Mouse (Mus musculus) heart, embryonic 10.5 days (tissue): ENCODE measurements at regions not wholly inside any gene's neighbourhood (a gene's known extent, or its start where the extent isn't known, plus 50 kb on each side); places are given as distances from the start of the nearest gene placed in this dataset.

Source experiments
- DNase-seq: peaks from one replicate; pipeline ENCODE4 v3.0.0-alpha.2; 2017; ENCODE audit warnings: low spot score
- H3K27ac ChIP-seq: fragments of 300-500 bp; sonication (generic); 2 replicates; pipeline ENCODE4 v1.5.1; 2016; ENCODE audit warnings: mild to moderate bottlenecking
- H3K27me3 ChIP-seq: fragments of 300-500 bp; sonication (generic); 2 replicates; pipeline ENCODE4 v1.6.1; 2016; ENCODE audit warnings: mild to moderate bottlenecking; ENCODE audit not compliant: poor library complexity, insufficient read depth, severe bottlenecking
- H3K36me3 ChIP-seq: fragments of 300-500 bp; sonication (generic); 2 replicates; pipeline ENCODE4 v1.6.1; 2016; ENCODE audit warnings: mild to moderate bottlenecking, moderate library complexity
- H3K4me1 ChIP-seq: fragments of 300-500 bp; sonication (generic); 2 replicates; pipeline ENCODE4 v1.6.1; 2016; ENCODE audit warnings: mild to moderate bottlenecking
- H3K4me3 ChIP-seq: fragments of 300-500 bp; sonication (generic); 2 replicates; pipeline ENCODE4 v1.5.1; 2016; ENCODE audit warnings: mild to moderate bottlenecking, moderate library complexity
- H3K9me3 ChIP-seq: fragments of 300-500 bp; sonication (generic); 2 replicates; pipeline ENCODE4 v1.6.1; 2016; ENCODE audit warnings: mild to moderate bottlenecking, moderate library complexity
- WGBS: fragments of 180-500 bp; shearing (Covaris S2); methylation state at CpG from one replicate; pipeline ENCODE4 v1.1.7; 2016; 5-methylcytosine and 5-hydroxymethylcytosine counted together

DNA sequence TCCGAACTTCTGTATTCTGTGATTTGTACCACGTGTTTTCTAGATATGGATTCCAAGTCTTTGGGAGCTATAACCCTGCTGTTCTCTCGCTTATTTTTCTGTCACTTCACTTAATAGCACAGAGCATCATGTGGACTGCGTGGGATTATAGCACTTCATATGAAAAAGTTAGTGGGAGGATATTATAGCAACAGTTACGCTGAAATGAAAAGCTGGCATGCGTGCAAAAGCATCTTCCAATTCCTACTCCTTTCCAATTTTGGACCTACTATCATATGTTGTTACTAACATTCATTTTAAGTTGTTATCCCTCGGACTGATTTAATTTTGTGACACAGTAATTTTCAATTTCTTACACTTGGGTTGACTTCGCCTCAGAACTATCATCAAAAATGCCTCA is 250.0 kb downstream of the Ikzf2 start:
- 93% methylated on average over 8 of the region's 8 CpGs for WGBS
- no peaks in the 10 kb centered on the region for H3K4me1 ChIP-seq
- H3K27ac ChIP-seq, result no peak overlapping the region
- no peaks in the 10 kb centered on the region for H3K9me3 ChIP-seq
- no peaks in the 10 kb centered on the region for H3K36me3 ChIP-seq
- no peak for DNase-seq
- no peak overlapping the region for H3K4me3 ChIP-seq
- no peaks in the 10 kb centered on the region for H3K27me3 ChIP-seq

DNA sequence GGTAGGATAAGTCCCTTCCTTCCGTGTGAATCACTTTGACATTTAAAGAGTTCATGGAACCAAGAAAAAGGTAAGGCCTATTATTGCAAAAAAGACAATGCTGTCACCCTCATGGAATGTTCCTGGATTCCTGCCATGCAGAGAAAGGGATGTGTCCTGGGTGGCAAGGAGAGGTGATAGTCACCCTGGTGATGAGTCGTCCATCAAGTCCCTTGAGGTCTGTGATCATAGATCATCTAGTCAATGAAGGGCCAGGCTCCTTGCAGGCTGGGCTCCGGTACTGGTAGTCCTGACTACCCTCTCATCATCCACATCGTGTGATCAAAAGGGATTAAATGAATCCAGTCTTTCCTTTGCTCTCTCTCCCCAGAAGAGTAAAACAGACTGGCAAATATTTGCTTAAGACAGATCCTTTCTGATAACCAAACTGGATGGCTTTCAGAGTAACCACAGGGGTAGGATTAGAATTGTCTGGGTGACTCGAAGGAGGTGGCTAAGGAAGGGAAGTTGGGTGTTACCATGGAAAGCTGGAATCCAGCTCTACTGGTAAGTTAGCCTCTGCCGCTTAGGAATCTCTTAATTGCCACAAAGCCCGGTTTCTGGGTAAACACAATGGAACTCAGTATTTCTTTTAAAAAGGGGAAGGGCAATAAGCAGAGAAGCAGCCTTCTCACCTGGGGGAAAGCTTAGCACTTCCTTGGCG is 253.2 kb downstream of the Ikzf2 start:
- 53% methylated on average over 8 of the region's 8 CpGs for WGBS
- Histone ChIP-seq H3K4me1 (no peaks in the 10 kb centered on the region), H3K27me3 (no peaks in the 10 kb centered on the region), H3K27ac (no peak overlapping the region), H3K36me3 (no peaks in the 10 kb centered on the region), H3K4me3 (no peak overlapping the region), H3K9me3 (no peaks in the 10 kb centered on the region)
- no peak for DNase-seq

DNA sequence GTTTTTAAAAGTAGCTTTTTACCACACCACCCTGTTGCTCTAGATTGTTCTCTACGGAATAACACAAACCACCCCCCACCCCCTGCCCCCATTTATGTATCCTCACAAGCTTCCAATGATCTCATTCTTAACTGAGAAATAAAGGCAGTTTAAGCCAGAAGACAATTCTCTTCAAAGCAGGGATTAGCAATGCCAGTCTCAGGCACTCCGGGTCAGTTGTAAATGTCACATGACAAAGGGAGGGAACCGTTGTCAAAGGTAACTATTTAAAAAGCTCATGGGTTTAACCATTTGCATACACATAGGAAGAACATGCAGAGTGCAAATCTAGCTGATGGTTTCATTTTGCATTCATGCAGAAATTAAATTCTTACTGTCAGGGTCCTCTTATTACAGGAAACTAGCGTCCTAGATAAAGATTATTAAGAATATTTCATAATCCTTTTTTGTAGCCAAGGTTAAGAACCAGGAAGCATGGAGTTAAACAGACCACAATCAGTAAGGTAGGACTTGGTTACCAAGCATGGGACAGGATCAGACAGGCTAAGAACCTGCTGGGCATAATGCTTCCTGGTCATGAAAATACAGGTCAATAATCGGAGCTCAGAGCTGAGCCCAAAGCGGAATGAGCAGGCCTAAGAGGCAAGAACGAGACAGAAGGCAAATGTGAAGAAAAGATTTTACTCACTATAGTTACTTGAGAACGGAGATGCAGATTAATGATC is 256.2 kb downstream of the Ikzf2 start:
- Histone ChIP-seq H3K36me3 (no peaks in the 10 kb centered on the region), H3K4me3 (no peak overlapping the region), H3K9me3 (no peaks in the 10 kb centered on the region), H3K27ac (no peak overlapping the region), H3K4me1 (no peaks in the 10 kb centered on the region), H3K27me3 (no peaks in the 10 kb centered on the region)
- 73% methylated on average over 8 of the region's 8 CpGs for WGBS
- no peak for DNase-seq

DNA sequence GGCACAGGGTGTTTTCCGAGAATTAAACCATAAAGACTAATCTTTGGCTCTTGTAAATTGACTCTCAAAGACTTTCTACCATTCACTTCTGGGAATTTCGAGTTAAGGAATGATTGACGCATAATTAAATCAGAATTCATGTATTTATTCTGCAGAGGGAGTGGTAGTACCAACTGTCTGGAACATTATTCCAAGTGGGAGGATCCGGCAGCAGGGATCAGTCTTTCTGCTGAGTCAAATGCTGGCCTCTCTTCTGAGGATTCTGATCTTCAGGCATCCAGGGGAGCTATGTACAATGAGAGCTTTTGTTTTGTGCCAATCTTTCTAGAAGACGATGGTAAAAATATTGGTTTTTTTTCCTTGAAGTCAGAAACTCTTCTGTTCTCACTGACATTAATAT is 257.4 kb downstream of the Ikzf2 start:
- Histone ChIP-seq H3K4me3 (no peak overlapping the region), H3K27me3 (no peaks in the 10 kb centered on the region), H3K36me3 (no peaks in the 10 kb centered on the region), H3K9me3 (no peaks in the 10 kb centered on the region), H3K4me1 (no peaks in the 10 kb centered on the region), H3K27ac (no peak overlapping the region)
- WGBS, result 84% methylated on average over 5 of the region's 5 CpGs
- DNase-seq, result no peak

- Histone ChIP-seq H3K9me3 (no peaks in the 10 kb centered on the region), H3K36me3 (no peaks in the 10 kb centered on the region), H3K4me1 (no peaks in the 10 kb centered on the region), H3K27ac (no peak overlapping the region), H3K27me3 (no peaks in the 10 kb centered on the region), H3K4me3 (no peak overlapping the region)
- WGBS, result 51% methylated on average over 2 of the region's 2 CpGs
- no peak for DNase-seq
Measured at GRCm38 (mm10) chr1:69397676-69398075, 289.4 kb downstream of the Ikzf2 start.

GRCm38 (mm10) chr1:69382374-69382773 is 274.5 kb upstream of the Erbb4 start:
- Histone ChIP-seq H3K9me3 (peaks cover 9% of the 10 kb centered on the region; the same call in 1 of the 2 replicates), H3K27ac (no peak overlapping the region), H3K4me3 (no peak overlapping the region), H3K27me3 (no peaks in the 10 kb centered on the region), H3K4me1 (no peaks in the 10 kb centered on the region), H3K36me3 (no peaks in the 10 kb centered on the region)
- WGBS, result 90% methylated on average over 1 of the region's 1 CpGs
- DNase-seq, result no peak

DNA sequence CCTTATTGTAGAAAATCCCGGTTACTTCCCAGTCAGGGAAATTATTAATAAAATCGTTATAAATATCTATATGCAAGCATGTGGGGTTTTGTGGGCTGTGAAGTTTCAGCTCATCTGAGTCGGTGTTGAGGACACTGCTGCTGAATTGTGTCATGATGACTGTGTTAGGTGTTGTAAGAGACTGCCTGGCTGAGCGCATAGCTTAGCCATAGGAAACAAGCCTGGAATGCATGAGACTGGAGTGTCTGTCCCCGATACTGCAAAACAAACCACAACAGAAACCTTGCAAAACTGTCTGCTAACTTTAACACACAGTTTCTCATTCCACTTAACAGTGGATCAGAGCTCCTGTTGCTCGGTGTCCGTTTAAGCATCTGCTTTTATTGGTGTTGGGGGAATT is 271.9 kb upstream of the Erbb4 start:
- Histone ChIP-seq H3K27me3 (no peaks in the 10 kb centered on the region), H3K36me3 (no peaks in the 10 kb centered on the region; the same call in 1 of the 2 replicates), H3K27ac (no peak overlapping the region), H3K4me3 (no peak overlapping the region), H3K4me1 (peaks cover 5% of the 10 kb centered on the region; the same call in 1 of the 2 replicates), H3K9me3 (peaks cover 13% of the 10 kb centered on the region; the same call in 1 of the 2 replicates)
- WGBS, result 79% methylated on average over 7 of the region's 7 CpGs
- DNase-seq, result no peak

DNA sequence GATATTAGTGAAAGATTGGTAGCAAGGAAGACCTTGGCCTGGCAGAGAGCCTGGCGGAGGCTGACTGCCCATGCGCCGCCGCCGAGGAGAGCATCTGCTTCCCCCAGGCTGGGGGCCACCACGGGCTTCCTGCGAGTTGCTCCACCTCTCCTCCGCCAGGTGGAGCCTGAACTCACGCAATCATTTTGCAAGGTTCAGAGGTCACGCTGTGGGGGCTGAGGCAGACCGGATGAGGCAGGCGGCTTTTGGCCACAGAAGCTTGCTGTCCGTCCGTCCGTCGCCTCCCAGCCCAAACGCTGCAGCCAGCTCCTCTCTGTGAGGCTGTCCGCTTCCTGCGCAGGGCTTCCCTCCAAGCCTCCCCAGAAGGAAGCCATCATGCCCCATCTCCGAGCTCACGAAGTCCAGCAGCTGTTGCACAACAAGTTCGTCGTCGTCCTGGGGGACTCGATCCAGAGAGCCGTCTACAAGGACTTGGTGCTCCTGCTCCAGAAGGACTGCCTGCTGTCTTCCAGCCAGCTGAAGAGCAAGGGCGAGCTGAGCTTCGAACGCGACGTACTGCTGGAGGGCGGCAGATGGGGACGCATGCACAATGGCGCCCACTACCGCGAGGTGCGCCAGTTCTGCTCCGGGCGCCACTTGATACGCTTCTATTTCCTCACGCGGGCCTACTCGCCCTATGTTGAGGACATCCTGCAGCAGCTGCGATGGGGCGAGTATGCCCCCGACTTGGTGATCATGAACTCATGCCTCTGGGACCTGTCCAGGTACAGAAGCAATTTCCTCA is 269.3 kb upstream of the Erbb4 start:
- Histone ChIP-seq H3K36me3 (no peaks in the 10 kb centered on the region; the same call in 1 of the 2 replicates), H3K27me3 (no peaks in the 10 kb centered on the region), H3K4me3 (no peak overlapping the region), H3K27ac (no peak overlapping the region), H3K4me1 (peaks cover 5% of the 10 kb centered on the region; the same call in 1 of the 2 replicates), H3K9me3 (peaks cover 13% of the 10 kb centered on the region; the same call in 1 of the 2 replicates)
- DNase-seq, result no peak
- 93% methylated on average over 46 of the region's 46 CpGs for WGBS

GRCm38 (mm10) chr1:69375246-69375645 is 267.4 kb upstream of the Erbb4 start:
- peaks cover 13% of the 10 kb centered on the region; the same call in 1 of the 2 replicates for H3K9me3 ChIP-seq
- no peak overlapping the region for H3K27ac ChIP-seq
- no peaks in the 10 kb centered on the region; the same call in 1 of the 2 replicates for H3K36me3 ChIP-seq
- H3K27me3 ChIP-seq, result no peaks in the 10 kb centered on the region
- no peak for DNase-seq
- WGBS, result 10% methylated on average over 1 of the region's 1 CpGs
- peaks cover 5% of the 10 kb centered on the region; the same call in 1 of the 2 replicates for H3K4me1 ChIP-seq
- H3K4me3 ChIP-seq, result no peak overlapping the region

DNA sequence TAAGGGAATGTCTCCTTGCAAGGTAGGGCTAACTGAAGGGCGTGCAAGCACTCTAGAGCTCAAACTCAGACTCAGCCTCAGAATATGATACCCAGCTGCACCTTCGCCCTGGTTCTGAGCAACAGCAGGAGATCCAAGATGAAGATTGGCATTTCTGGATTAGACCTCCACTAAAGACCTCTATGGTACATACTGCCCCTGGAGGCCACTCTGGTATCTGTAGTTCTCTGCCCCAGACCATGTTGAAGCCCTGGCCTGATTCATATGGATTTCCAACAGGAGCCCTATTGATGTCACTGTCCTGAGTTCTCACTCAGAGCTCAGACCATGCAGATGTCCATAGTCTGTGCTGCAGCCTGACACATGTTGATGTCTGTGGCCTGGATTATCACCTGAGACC is 262.2 kb upstream of the Erbb4 start:
- DNase-seq, result no peak
- Histone ChIP-seq H3K27ac (no peak overlapping the region), H3K27me3 (no peaks in the 10 kb centered on the region), H3K9me3 (no peaks in the 10 kb centered on the region), H3K4me1 (no peaks in the 10 kb centered on the region), H3K4me3 (no peak overlapping the region), H3K36me3 (no peaks in the 10 kb centered on the region)
- 92% methylated on average over 2 of the region's 2 CpGs for WGBS

GRCm38 (mm10) chr1:69367531-69367930 is 259.7 kb upstream of the Erbb4 start:
- Histone ChIP-seq H3K36me3 (no peaks in the 10 kb centered on the region), H3K4me3 (no peak overlapping the region), H3K27ac (no peak overlapping the region), H3K4me1 (no peaks in the 10 kb centered on the region), H3K27me3 (no peaks in the 10 kb centered on the region), H3K9me3 (no peaks in the 10 kb centered on the region)
- WGBS, result 45% methylated on average over 1 of the region's 1 CpGs
- DNase-seq, result no peak

GRCm38 (mm10) chr1:69364069-69364468 is 256.2 kb upstream of the Erbb4 start:
- DNase-seq, result no peak
- Histone ChIP-seq H3K27ac (no peak overlapping the region), H3K9me3 (no peaks in the 10 kb centered on the region), H3K27me3 (no peaks in the 10 kb centered on the region), H3K4me3 (no peak overlapping the region), H3K36me3 (no peaks in the 10 kb centered on the region), H3K4me1 (no peaks in the 10 kb centered on the region)

GRCm38 (mm10) chr1:69357548-69357947 is 249.7 kb upstream of the Erbb4 start:
- DNase-seq, result no peak
- Histone ChIP-seq H3K9me3 (no peaks in the 10 kb centered on the region), H3K4me1 (no peaks in the 10 kb centered on the region), H3K27ac (no peak overlapping the region), H3K4me3 (no peak overlapping the region), H3K36me3 (no peaks in the 10 kb centered on the region), H3K27me3 (no peaks in the 10 kb centered on the region)
- WGBS, result 77% methylated on average over 7 of the region's 7 CpGs
